Mouse (Mus musculus): ENCODE measurements around the gene Slc3a1.

Slc3a1 gene

DNA sequence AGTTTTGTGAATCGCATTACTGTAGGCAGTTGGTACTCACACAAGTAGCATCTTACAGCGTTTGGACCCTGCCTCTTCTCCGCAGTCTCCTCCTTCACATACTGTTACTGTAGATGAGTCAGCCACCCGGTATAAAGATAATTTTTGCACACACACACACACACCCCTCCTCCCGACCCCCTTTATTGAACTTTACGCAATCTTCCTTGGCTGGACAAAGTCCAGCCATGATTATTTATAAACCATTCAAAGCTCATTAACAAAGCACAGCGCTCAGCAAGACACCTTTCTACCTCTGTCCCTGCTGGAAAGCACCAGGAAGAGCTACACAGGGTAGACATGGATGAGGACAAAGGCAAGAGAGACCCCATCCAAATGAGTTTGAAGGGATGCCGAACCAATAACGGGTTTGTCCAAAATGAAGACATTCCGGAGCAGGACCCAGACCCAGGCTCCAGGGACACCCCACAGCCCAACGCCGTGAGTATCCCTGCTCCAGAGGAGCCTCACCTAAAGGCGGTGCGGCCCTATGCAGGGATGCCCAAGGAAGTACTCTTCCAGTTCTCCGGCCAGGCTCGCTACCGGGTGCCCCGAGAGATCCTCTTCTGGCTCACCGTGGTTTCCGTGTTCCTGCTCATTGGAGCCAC lies at the start of gene Slc3a1:
Gene Slc3a1 (plus strand): TSS at position 284 of the 647 bp plus-strand sequence.
- no peak for DNase-seq

DNA sequence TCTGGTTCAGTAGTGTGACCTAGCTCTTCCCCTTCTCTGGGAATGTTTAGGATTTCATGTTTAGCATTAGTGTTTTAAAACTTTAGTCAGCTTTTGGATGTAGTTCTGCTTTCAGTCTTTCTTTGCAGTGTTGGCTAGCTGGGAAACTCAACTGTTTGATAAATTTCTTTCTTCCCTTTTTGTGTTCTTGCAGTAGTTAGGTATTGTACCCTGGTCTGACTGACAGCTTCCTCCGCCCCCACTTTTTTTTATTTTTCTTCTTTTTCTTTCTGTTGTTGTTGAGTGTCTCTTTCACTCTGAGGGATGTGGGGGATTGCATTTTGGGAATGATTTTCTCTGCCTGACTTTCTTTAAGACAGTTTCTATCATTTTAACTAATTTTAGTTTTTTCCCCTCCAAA lies 46.5 kb upstream of the Slc3a1 start:
- DNase-seq, result no peak

DNA sequence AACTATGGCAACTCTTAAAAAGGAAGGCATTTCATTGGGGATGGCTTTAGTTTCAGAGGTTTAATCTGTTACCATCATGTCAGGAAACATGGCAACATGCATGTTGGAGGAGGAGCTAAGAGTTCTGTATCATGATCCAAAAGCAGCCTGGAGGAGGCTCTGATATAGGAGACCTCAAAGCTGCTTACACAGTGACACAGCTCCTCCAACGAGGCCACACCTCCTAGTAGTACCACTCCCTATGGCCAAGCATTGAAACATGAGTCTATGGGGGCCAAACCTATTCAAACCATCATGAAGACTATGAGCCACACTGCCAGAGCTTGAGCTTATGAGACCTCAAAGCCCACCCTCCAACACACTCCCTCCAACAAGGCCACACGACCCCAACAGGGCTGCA lies 45.4 kb upstream of the Slc3a1 start:
- DNase-seq, result no peak

DNA sequence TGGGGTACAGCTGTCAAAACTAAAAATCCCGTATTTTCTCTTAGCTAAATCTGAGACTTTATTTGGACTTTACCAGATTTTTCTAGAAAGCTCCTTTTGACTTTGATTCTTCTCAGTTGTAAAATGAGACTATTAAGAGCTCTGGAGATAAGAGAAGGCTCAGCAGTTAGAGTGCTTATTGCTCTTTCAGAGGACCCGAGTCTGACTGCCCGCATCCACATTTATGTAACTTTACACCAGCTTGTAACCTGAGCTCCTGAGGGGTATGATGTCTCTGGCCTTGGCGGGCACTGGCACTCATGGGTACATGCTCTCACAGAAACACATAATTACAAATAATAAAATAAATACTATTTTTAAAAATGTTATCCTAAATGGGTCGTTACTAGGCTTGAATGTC lies 41.8 kb upstream of the Slc3a1 start:
- no peak for DNase-seq

DNA sequence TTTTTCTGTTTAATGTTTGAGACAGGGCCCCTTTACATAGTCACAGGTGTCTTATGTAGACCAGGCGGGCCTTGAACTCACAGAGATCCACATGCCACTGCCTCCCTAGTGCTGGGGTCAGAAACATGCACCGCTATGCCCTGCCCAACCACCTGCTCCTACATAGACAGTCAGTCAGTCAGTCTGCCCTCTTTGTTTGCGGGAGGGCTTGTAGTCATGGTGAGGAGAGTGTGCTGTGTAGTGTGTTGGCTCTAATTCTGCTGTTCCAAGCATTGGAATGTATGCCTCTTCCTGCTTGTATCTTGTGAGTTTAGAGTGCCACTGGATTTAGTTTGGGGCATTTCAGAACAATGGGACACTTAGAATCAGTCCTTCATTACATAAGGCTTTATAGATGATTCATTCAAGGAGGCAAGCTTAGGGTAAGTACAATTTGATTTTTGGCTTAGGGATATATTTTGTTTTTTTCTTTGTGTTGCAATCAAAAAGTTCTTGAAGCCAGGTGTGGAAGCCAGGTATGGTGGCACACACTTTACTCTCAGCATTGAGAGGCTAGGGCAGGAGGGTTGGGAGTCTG lies 40.3 kb upstream of the Slc3a1 start:
- DNase-seq, result no peak

DNA sequence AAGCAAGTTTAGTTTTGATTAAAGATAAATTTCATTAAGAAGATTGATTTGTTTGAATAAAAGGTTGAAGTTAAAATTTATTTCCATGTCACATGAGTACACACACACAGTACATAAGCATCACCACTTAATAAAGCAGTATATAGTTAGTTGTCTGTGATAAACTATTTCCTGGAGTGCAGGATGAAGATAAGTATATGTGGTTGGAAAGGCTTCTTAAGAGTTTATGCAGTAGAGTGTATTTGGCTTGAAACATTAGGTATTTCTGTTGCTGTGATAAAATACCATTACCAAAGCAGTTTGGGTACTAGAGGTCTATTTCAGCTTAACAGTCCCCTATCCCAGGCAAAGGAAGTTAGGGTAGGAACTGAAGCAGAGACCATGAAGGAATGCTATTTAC lies 39.7 kb upstream of the Slc3a1 start:
- DNase-seq, result no peak

DNA sequence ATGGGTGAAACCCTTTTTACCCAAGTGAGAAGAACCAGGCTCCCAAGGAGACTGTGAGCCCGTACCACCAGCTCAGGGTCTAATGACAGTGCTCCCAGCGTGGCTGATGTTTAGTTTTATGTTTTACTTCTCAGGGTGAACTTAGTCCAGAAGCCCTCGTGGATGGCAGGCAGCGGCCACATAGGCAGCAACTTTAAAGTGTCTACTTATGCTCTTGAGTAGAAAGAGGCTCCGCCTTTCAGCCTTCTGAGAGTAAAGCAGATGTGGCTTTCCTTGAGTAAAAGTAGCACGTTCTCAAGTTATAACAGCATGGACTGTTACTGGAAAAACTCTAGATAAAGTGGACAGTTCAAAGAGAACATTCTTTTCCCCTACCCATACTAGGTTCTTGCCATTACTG lies 32.3 kb upstream of the Slc3a1 start:
- no peak for DNase-seq

DNA sequence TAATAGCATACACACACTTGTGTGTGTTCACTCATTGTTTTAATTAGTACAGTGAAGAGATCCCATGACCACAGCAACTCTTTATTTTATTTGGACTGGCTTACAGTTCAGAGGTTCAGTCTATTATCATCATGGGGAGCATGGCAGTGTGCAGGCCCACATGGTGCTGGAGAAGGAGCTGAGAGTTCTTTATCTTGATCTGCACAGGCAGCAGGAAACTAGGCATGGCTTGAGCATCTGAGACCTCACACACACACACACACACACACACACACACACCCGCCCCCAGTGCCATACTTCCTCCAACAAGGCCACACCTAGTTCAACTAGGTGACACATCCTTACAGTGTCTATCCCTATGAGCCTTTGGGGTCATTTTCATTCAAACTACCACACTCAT lies 30.5 kb upstream of the Slc3a1 start:
- DNase-seq, result no peak

DNA sequence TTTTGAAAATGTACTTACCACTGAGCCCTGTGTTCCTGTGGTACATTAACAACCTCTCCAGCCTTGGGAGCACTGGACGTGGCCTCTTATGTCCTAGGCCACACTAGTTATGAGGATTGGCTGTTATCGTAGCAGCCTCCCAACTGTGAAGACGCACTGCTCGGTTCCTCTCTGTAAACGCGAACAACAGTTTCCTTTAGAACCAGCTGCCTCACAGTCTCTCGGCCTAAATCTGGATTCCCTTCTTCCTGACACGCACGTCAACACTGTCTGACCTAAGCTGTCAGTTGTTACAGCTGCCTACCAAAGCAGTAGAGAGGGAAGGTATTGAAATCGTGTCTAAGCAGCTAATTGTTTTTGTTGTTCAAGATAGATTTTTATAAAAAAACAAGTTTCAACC lies 28.5 kb upstream of the Slc3a1 start:
- no peak for DNase-seq

DNA sequence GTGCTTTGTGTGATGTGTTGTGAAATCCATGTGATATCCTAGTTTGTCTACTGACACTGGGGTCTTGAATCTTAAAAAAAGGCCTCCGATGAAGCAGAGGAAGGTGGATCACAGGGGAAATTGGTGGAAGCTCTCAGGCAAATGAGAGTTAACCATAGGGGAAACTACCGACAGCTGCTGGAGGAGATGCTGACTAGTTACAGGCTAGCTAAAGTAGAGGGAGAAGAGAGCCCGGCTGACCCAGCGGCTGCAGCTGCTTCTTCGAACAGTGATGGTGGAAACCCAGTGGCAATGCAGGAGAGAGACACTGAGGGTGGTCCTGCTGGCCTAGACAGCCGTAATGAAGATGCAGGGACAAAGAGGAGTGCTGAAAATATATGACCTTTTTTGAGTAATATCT lies 14.7 kb upstream of the Slc3a1 start:
- DNase-seq, result no peak

DNA sequence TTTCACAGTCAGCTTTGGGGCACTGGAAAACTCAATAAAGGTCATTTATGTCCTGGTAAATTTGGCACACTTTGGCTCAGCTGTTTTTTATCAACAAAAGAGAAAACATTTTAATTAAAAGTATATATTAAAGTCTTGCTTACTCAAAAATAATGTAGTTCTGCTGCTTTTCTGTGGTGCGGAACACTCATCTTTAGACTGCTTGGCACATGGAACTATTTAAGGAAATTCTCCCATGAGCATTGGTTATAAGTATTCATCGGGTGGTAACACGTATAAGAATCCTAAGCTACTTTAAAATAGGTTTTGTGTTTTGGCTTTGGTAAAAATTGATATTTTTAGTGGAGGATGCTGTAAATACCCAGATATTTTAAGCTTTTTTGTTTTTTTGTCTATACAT lies 13.5 kb upstream of the Slc3a1 start:
- DNase-seq, result no peak

DNA sequence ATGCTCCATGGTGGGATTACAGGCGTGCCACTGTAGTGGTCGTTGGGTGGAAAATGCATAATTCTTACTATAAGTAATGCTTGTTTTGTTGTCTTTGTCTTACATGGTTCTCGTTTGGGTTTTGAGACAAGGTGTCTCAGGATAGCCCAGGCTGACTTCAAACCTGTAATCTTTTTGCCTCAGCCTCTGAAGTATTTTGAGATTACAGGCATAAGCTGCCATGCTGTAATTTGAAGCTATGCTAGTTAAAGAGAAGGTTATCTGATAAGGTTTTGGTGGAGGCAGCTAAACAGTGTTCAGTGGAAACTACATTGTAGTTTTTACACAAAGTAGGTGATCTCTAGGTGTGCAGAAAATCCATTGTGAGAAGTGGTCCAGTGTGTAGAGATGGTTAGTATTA lies 9.8 kb upstream of the Slc3a1 start:
- no peak for DNase-seq

DNA sequence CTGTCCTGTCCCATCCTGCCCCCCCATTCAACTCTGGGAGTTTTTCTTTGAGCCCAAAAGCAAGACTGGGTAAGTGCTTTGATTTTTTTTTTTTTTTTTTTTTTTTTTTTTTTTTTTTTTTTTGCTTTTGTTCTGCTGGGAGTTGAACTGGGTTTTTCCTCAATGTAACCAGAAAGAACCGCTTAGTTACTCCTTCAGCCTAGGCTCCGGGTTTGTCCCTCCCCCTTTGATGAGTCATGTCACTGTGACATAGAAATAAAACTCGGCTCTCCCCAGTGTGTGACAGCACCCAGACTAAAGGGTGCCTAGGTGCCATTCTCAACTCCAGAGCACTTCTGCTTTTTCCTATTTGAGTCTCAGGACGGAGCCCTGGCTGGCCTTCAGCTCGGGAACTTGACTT lies 9.4 kb upstream of the Slc3a1 start:
- no peak for DNase-seq

DNA sequence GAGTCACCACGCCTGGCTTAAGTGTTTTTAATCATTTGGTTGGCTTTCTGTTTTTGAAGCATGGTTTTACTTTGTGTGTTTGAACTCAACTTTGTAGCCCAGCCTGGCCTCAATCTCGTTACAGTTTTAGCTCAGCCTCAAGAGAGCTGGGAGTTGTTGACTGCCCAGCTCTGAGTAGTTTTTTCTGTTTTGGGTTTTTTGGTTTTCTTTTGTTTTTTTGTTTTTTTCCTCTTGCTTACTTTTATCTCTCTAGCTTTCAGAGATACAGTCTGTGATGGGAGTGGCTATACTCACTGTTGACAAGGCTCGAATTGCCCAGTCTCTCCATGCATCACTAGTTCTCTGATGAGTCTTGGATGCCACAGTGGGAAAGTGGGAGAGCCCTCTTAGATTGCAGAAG lies 7.8 kb upstream of the Slc3a1 start:
- DNase-seq, result no peak

DNA sequence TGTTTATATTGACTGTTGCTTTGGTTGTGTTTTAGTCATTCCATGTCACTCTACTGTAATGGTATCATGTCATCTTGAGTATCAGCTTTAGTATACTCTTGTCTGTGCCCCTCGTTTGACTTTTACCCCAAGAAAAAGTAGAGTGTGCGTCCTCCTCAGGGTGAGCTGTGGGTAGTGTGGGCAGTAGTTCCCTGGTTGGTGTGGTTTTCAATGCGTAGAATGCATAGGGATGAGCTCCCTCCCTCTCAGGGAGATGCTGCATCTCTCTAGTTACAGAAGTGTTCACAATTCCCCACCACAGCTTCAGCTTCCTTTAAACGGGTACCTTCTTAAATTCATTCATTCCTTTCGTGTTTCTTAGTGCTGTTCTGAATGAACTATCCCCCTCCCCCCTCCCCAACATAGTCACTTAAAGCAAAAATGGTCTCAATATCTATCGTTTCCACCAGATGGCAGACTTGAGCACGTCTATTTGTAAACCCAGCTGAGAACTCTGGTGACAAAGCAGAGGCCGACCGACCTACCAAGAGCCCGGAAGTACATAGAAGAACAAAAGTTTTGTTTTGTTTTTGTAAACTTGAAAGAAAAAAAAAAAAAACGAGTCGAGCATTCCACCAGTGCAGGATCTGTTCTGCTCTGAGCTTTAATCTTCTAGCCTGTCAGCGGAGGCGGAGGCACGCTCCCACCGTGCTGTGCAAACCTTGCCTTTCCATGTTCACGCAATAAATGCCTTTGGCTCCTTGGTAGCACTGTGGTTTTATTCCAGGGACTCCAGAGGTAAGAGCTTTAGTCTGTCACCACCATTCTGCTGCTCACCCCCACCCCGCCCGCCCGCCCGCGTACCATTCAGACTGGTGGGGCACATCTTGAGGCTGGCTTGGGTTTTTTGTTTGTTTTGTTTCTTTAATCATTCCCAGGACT lies 4.7 kb upstream of the Slc3a1 start:
- DNase-seq, result no peak

DNA sequence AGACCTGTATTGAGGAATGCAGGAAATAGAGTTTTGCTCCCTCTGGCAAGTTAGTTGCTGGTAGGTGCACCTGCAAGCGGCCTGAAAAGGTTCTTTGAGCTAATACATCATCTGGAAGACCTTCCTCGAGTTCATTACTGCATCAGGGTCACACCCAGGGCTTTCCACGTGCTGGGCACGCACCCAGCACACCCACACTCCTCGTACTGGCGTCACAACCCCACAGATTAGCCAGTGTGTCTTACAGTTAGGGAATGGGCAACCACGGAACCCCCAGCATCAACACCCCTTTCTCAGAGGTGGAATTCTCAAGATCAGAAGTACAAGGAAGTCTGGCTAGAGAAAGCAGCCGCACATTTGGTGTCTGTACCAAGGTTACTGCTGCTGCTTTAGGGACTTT lies 3.9 kb upstream of the Slc3a1 start:
- DNase-seq, result no peak

DNA sequence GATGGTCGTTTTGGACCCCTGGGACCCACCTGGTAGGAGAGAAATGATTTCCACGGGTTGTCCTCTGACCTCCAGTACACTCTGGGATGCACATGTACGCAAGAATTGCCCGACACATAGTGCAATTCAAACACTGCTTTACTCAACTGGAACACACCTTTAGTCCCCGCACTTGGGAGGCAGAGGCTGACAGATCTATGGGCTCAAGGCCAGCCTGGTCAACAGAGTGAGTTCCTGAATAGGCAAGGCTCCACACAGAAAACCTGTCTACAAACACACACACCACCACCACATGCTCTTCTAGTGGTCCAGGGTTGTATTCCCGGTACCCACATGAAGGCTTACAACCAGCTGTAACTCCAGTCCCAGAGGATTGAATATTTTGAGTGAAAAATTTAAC lies 3.0 kb upstream of the Slc3a1 start:
- DNase-seq, result no peak

DNA sequence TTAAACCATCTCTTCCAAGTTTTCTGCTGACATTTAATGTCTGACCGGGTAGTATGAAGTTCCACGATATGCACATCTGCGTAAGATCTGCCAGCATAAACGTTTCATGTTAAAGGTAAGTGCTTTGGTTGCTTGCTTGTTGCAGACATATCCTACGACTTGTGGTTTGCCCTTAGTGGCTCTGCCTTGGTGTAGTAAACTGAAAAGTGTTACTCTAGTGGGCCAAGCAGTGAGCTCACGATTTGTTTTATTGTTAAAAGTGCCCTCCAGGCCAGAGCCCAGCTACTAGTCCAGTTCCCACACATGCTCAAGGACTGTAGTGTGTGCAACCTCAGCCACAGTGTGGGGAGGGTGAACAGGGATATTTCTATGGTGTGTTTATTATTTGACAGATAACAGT lies 1.7 kb upstream of the Slc3a1 start:
- DNase-seq, result no peak

DNA sequence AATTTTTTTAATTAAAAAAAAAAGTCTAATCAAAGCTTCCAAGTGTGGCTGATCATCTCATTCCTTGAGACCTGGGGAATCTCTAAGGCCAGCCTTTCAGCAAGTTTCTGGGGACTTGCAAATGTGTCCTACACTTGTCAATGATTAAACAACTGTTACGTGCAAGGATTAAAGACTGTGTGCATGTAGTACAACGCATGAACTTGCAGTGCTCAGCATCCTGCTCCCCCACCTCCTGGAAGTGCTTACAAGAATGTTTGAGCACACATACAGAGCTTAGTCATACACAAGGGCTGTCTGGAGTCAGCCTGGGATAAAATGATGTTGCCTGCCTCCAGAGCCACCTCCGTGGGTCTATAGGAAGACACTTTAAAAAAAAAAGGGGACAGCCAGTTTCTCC lies 929 bp upstream of the Slc3a1 start:
- DNase-seq, result no peak

DNA sequence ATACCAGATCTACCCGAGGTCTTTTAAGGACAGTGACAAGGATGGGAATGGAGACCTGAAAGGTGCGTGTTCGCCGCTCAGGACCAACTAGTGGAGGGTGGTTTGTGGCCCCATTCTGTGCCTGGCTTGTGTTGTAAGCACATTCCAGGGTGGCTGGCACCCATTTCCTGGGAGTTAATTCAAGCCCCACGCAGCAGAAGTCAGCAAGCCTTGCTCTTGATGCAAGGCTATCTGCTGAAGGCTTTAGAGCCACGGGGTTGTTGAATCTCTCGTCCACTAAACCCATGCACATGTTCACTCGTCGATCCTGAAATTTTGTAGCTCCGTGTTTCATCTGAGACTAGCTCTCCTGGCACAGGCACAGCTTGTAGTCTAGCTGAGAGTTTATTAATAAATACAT lies 621 bp downstream of the Slc3a1 start:
- DNase-seq, result no peak

DNA sequence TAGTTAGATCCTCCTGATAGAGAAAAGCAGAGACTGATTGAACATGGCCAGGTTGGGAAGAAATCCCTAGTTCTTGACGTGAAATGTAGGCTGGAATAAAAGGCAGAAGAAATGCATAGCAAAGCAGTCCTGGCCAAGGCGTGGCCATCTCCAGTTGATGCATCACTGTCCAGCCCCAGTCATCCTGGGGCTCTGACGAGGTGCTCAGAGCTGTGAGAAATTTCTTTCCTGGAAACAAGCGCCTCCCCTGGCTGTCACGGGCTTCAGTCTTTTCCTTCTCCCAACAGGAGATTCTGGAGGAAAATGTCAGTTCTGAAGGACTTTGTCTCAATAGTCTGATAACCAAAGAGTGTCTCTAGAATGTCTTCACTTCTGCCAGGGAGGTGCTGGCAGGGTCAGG lies 2.5 kb downstream of the Slc3a1 start:
- no peak for DNase-seq

DNA sequence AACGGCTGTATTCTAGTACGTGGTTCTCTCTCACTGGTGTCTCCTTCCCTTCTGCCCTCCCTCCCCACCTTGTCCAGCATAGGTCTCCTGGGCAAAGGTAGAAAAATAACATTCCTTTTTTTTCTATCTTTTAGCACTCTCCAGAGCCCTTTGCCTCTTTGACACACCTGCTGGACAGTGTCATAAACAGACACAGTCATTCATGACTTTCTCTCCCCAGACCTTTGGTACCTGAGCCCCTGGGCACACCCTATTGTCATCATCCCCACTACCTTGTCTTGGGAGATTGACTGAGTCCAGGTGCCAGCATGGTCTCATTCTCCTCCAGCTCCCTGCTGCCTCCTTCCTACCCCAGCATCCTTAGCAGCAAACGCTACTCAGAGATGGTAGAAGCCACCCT lies 4.9 kb downstream of the Slc3a1 start:
- no peak for DNase-seq

DNA sequence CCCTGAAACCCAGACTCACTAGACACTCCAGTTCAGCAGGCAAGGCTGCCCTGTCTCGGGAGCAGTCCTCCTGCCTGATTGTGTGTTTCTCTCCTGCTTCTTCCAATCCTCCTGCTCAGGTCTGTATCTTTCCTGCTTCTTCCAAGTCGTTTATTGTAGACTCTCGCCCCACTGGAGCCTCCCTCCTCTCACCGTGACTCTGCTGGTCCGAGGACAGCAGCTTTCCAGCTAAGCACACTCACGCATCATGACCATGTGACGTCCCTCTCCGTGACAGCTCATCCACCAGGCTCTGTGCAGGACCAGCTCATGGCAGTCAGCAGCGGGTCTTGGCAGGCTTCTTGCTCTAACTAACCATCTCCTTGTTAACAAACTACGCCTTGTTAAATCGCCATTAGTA lies 5.9 kb downstream of the Slc3a1 start:
- peak; percentile 24 for DNase-seq

DNA sequence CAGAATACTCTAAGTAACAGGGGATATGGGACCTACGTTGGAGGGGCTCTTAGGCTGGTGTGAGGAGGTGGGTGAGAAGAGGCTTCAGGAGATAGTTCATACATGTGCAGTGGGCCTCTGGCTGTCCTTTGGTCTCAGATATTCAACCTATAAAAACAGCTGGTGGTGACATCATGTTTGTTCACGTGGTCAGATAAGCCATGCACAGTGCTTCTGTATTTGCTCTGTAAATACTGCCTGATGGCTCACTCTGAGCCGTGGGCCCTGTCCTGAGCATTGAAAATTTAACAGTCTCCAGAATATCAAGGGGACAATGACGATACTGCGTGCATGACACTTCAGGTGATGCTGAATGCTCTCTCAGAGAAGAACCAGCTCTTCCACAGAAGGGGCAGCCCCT lies 9.7 kb downstream of the Slc3a1 start:
- DNase-seq, result no peak

All from cerebellum, adult 11 months (tissue).